Mouse (Mus musculus) limb, embryonic 11.5 days (tissue): Measurements from ENCODE around the gene Map3k3. TPM values are rescaled to one million over a fixed set of nuclear protein-coding genes. Genes with fewer than 3 reads are reported as not detected.
"Not testable (repeated sequence)": the region's sequence is repeated elsewhere in the genome, so short reads cannot be mapped to it uniquely, and the experiment has no call there.

Source experiments
- ATAC-seq: fragments of 200-750 bp; cut with Nextera tagmentation; 2 replicates; pipeline ENCODE4 v1.8.0; 2017; ENCODE audit warnings: low read depth; ENCODE audit not compliant: insufficient number of reproducible peaks, low FRiP score, low TSS enrichment
- DNase-seq: peaks from one replicate; pipeline ENCODE4 v3.0.0-alpha.2; 2015; ENCODE audit warnings: low spot score
- H3K27ac ChIP-seq: fragments of 300-500 bp; sonication (generic); replicated peaks from 2 replicates; pipeline ENCODE4 v1.5.1; 2014; ENCODE audit warnings: low read depth, mild to moderate bottlenecking, low read length
- H3K27me3 ChIP-seq: fragments of 300-500 bp; sonication (generic); 2 replicates; pipeline ENCODE4 v1.6.1; 2014; ENCODE audit warnings: mild to moderate bottlenecking, low read length, mixed read lengths; ENCODE audit not compliant: control insufficient read depth, insufficient read depth
- H3K36me3 ChIP-seq: fragments of 300-500 bp; sonication (generic); 2 replicates; pipeline ENCODE4 v1.6.1; 2014; ENCODE audit warnings: mild to moderate bottlenecking, low read length, moderate library complexity, mixed read lengths; ENCODE audit not compliant: control insufficient read depth, insufficient read depth
- H3K4me1 ChIP-seq: fragments of 300-500 bp; sonication (generic); 2 replicates; pipeline ENCODE4 v1.6.1; 2014; ENCODE audit warnings: low read length, mixed read lengths; ENCODE audit not compliant: control insufficient read depth, insufficient read depth
- H3K4me2 ChIP-seq: fragments of 300-500 bp; sonication (generic); 2 replicates; pipeline ENCODE4 v1.6.1; 2014; ENCODE audit warnings: low read depth, mild to moderate bottlenecking, moderate library complexity; ENCODE audit not compliant: severe bottlenecking
- H3K4me3 ChIP-seq: fragments of 300-500 bp; sonication (generic); 2 replicates; pipeline ENCODE4 v1.5.1; 2014; ENCODE audit warnings: low read depth, low read length
- H3K9ac ChIP-seq: fragments of 300-500 bp; sonication (generic); 2 replicates; pipeline ENCODE4 v1.6.1; 2014; ENCODE audit warnings: mild to moderate bottlenecking, low read length
- H3K9me3 ChIP-seq: fragments of 300-500 bp; sonication (generic); 2 replicates; pipeline ENCODE4 v1.6.1; 2016; ENCODE audit warnings: low read length; ENCODE audit not compliant: control insufficient read depth
- WGBS: fragments of 180-500 bp; shearing (Covaris S2); extraction: QIAGEN DNeasy Blood & Tissue Kit; methylation state at CpG from one replicate; pipeline ENCODE4 v1.1.7; 2014; 5-methylcytosine and 5-hydroxymethylcytosine counted together
- polyA plus RNA-seq: library from polyadenylated mRNA; unstranded; fragments of >200 nt; fragmentation: Nextera tagmentation; extraction: Ambion mirVana; gene quantifications from 2 replicates; pipeline ENCODE4 v1.2.1, GENCODE M21; 2014

Gene Map3k3
- polyA plus RNA-seq, 1 experiment from 2014 or later: 20.9 TPM

- Histone ChIP-seq H3K4me1 (0 out of 2 replicates have a peak, but pooled peaks cover 2% of the 10 kb centered on the region), H3K4me2 (peak overlapping the region; percentile 59), H3K4me3 (peak overlapping the region; percentile 69), H3K27ac (peak overlapping the region; percentile 62; the same call in 1 of the 2 replicates), H3K27me3 (no peaks in the 10 kb centered on the region), H3K36me3 (no peaks in the 10 kb centered on the region; the same call in 1 of the 2 replicates), H3K9ac (peak overlapping the region; percentile 79), H3K9me3 (no peaks in the 10 kb centered on the region)
- under 1% methylated on average over 43 of the region's 44 CpGs for WGBS
- ATAC-seq: peak; percentile 95
- DNase-seq: peak; percentile 98
Measured at GRCm38 (mm10) chr11:106193371-106194154, 109.2 kb downstream of the Map3k3 start.

GRCm38 (mm10) chr11:106194155-106194541, 109.7 kb downstream of the Map3k3 start:
- Histone ChIP-seq H3K27me3 (no peaks in the 10 kb centered on the region), H3K9ac (peak overlapping the region; percentile 58; the same call in 1 of the 2 replicates), H3K36me3 (no peaks in the 10 kb centered on the region; the same call in 1 of the 2 replicates), H3K9me3 (no peaks in the 10 kb centered on the region), H3K27ac (peak overlapping the region; percentile 55; the same call in 1 of the 2 replicates), H3K4me3 (peak overlapping the region; percentile 69), H3K4me2 (peak overlapping the region; percentile 59), H3K4me1 (0 out of 2 replicates have a peak, but pooled peaks cover 2% of the 10 kb centered on the region)
- DNase-seq (no peak), ATAC-seq (no peak)
- 40% methylated on average over 3 of the region's 3 CpGs for WGBS

DNA sequence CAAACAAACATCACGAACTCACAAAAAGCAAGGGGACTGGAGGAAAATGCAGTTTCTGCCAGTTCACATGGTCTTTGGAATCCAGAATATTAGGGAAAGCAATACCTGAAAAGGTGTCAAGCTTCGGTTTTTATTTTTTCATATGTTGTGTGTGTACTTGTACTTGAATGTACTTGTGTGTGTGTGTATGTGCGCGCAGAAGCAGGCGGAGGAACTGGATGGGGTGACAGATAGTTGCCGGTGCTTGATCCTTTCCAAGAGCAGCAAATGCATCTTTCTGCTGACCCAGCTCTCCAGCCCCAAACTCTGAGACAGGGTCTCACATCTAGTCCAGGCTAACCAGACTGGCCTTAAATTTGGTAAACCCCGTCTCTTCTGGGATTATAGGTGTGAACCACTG, 110.5 kb downstream of the Map3k3 start:
- no peak overlapping the region for H3K4me3 ChIP-seq
- H3K9me3 ChIP-seq: no peaks in the 10 kb centered on the region
- no peaks in the 10 kb centered on the region for H3K27me3 ChIP-seq
- WGBS: 93% methylated on average over 7 of the region's 7 CpGs
- no peak overlapping the region for H3K4me2 ChIP-seq
- no peak overlapping the region for H3K27ac ChIP-seq
- no peak overlapping the region for H3K9ac ChIP-seq
- ATAC-seq (no peak), DNase-seq (no peak)
- no peaks in the 10 kb centered on the region; the same call in 1 of the 2 replicates for H3K36me3 ChIP-seq
- 0 out of 2 replicates have a peak, but pooled peaks cover 2% of the 10 kb centered on the region for H3K4me1 ChIP-seq

DNA sequence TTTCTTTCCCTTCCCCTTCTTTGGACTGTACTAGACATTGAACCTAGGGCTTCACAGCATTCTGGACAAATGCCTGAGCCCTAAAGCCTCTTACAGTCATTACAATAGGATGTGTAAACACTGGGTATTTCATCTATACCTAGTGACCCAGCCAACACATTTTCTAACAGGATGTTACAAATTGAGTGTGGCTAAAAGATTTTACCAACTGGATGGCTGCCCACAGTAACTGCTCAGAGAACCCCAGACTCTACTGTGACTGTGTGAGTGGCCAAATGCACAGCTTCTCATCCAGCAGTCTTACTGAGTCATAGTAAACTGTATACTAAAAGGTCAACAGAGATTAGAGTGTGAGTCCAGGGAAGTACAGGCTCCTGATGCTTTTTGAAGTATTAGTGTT, 110.9 kb downstream of the Map3k3 start:
- Histone ChIP-seq H3K4me1 (0 out of 2 replicates have a peak, but pooled peaks cover 2% of the 10 kb centered on the region), H3K27me3 (no peaks in the 10 kb centered on the region), H3K9me3 (no peaks in the 10 kb centered on the region), H3K4me3 (no peak overlapping the region), H3K9ac (no peak overlapping the region), H3K27ac (no peak overlapping the region), H3K4me2 (no peak overlapping the region), H3K36me3 (no peaks in the 10 kb centered on the region; the same call in 1 of the 2 replicates)
- ATAC-seq (no peak), DNase-seq (no peak)

DNA sequence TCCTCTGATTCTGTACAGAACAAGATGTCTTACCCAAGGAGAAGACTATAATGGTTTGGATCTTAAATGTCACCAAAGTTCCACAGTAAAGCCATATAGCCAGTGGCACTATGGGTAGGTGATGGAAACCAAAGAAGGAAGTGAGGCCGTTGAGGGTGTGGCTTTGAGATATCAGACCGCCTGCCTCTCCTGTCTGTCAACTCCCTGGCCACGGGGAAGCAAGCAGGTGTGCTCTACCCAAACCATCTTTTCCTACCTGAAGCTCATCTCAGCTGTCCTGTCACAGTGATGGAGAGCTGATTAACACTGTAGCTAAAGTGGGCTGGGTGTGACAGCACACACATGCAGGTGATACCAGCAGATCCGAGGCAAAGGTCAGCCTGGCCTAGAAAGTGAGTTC, 113.9 kb downstream of the Map3k3 start:
- DNase-seq: no peak
- Histone ChIP-seq H3K9ac (no peak overlapping the region), H3K36me3 (peaks cover 9% of the 10 kb centered on the region; the same call in 1 of the 2 replicates), H3K9me3 (no peaks in the 10 kb centered on the region), H3K27me3 (no peaks in the 10 kb centered on the region), H3K27ac (no peak overlapping the region), H3K4me1 (0 out of 2 replicates have a peak, but pooled peaks cover 2% of the 10 kb centered on the region), H3K4me2 (no peak overlapping the region), H3K4me3 (no peak overlapping the region)
- no peak for ATAC-seq
- 87% methylated on average over 4 of the region's 4 CpGs for WGBS

DNA sequence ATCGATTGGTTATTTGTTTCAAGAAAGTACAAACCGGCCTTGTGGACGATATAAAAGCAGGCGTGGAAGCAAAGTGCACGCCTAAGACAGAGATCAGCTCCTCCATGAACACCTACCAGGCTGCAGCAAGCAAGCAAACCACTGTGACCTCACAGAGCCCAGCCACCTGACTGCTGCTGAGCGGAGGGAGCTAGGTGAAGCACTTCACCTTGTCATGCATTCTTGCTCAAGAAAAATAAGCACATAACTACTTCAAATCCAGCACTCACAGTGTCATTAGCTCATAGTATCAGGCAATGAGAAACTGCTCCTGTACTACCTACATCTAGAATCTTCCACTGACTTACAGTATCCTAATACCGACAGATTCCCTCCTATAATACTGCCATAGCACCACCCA, 115.6 kb downstream of the Map3k3 start:
- H3K4me3 ChIP-seq, H3K4me1 ChIP-seq, H3K27me3 ChIP-seq, H3K4me2 ChIP-seq, ATAC-seq, H3K27ac ChIP-seq, DNase-seq, H3K9ac ChIP-seq, H3K9me3 ChIP-seq: not testable (repeated sequence)
- H3K36me3 ChIP-seq: peaks cover 16% of the 10 kb centered on the region; the same call in 1 of the 2 replicates
- WGBS: 97% methylated on average over 7 of the region's 7 CpGs

- Histone ChIP-seq H3K9ac (no peak overlapping the region), H3K4me2 (no peak overlapping the region), H3K9me3 (no peaks in the 10 kb centered on the region), H3K27me3 (no peaks in the 10 kb centered on the region), H3K36me3 (peaks cover 16% of the 10 kb centered on the region; the same call in 1 of the 2 replicates), H3K4me1 (no peaks in the 10 kb centered on the region), H3K27ac (no peak overlapping the region), H3K4me3 (no peak overlapping the region)
- DNase-seq (no peak), ATAC-seq (no peak)
- 84% methylated on average over 6 of the region's 6 CpGs for WGBS
Measured at GRCm38 (mm10) chr11:106200756-106201155, 116.3 kb downstream of the Map3k3 start.

GRCm38 (mm10) chr11:106201337-106202122, 117.1 kb downstream of the Map3k3 start:
- Histone ChIP-seq H3K4me1 (no peaks in the 10 kb centered on the region), H3K4me3 (no peak overlapping the region), H3K9me3 (no peaks in the 10 kb centered on the region), H3K36me3 (peaks cover 19% of the 10 kb centered on the region; the same call in 1 of the 2 replicates), H3K4me2 (no peak overlapping the region), H3K27ac (no peak overlapping the region), H3K27me3 (no peaks in the 10 kb centered on the region), H3K9ac (no peak overlapping the region)
- WGBS: 96% methylated on average over 19 of the region's 19 CpGs
- ATAC-seq (no peak), DNase-seq (no peak)
